Mouse (Mus musculus) cerebellum, adult 8-10 months (tissue): ENCODE measurements around the gene Prlh.
A peak's percentile ranks its signal among the peaks of the same experiment; 100 is the strongest.

ENCODE experiments used
- DNase-seq: peaks from one replicate; pipeline ENCODE4 v3.0.0; 2022

Prlh gene

DNA sequence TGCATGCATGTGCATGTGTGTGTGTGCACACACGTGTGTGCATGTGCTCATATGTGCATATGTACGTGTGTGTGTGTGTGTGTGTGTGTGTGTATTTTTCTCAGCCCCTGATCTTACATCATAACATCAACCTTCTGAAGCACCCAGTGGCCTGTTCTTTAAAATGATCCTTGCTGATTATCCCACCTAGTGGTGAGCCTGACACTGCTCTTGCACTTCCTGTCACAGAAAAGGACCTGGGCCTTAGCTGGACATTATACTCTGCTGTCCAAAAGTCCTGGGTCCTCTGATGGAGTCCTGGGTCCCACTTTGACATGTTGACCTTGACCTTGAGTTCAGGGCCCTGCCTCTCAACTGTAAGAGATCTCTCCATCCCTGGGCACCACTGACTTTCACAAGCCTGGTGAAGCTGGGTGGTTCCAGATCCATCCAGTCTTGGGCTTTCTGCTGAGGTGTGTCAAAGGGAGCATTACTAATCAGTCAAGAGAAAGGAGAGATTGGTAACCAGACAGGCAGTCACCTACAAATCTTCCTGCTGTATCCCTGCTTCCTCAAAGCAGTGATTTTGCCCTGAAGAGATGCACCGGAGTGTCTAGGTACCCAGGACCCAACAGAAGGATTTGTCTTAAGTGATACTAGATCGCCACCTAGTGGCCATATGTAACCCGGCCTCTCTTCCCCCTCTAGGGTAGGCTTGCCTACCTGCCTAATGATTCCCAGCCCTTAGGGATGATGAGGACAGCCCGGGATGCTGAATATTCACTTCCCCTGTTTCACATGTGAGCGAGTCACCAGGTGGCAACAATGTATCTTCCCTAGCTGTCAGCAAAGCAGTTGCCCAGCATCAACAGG lies 3.6 kb downstream of the Prlh start:
- peak; percentile 41 for DNase-seq

- DNase-seq = no peak
Measured at GRCm38 (mm10) chr1:90962526-90962925, 9.6 kb downstream of the Prlh start.

DNA sequence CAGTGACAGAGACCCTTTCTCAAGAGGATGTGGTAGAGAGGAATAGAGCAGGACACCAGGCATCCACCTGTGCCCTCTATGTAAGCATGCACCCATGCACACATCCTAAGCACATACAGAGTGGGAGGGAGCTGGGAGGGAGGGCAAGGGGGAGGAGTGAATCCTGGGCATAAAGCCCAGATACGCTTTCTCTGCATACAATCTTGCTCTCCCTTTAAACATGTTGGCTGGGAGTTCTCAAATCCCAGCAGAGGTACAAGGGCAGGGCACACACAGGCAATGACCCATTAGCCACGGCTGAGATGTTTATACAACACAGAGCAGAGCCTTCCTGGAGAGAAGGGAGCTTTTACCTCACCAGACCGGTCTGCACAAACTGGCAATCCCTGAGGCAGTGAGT lies 10.1 kb downstream of the Prlh start:
- no peak for DNase-seq

GRCm38 (mm10) chr1:90967583-90967982 lies 14.7 kb downstream of the Prlh start:
- no peak for DNase-seq

GRCm38 (mm10) chr1:90968649-90969048 lies 15.7 kb downstream of the Prlh start:
- DNase-seq = no peak

DNA sequence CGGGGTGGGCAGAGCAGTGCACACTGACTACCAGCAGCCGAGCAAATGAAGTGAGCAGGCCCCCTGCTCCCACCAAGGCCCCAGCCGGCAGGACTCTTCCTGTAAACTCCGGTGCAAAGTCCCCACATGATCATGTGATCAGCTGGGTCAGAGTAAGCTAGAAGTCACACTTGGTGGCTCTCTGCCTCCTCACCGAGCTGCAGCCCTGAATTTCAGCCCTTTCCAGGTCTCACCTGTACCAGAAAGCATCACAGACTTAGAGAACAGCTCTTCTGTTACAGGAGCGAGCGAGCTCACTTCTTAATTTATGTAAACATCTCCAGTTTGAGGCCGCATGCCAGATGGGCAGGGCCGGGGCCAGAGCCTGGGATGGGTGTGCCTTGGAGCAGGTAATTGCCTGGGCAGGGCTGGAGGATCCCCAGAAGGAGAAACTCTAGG lies 16.5 kb downstream of the Prlh start, which contains the start of gene Rab17:
Rab17 (minus strand) TSS at position 315 of the 438 bp plus-strand sequence.
- no peak for DNase-seq

- no peak for DNase-seq
Measured at GRCm38 (mm10) chr1:90969881-90970390, 17.0 kb downstream of the Prlh start.

- peak; percentile 88 for DNase-seq
Measured at GRCm38 (mm10) chr1:90972911-90973573, 20.1 kb downstream of the Prlh start.

DNA sequence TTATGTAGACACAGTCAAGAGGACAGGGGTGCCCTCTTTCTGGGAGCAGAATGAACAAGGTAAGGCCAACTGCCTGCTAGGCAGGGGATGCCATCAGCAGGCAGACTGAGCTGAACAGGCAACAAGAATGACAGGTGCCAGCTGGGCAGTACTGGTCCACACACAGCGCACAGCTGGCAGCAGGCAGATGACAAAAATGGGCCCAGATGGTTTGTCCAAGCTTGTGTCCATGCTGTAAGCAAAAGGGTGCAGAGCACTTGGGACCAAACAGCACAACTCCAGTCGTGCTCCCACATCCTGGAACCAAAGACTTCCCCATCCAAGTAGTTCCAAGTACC lies 20.6 kb downstream of the Prlh start:
- no peak for DNase-seq

GRCm38 (mm10) chr1:90974906-90975649 lies 22.2 kb downstream of the Prlh start:
- no peak for DNase-seq

- DNase-seq = no peak
Measured at GRCm38 (mm10) chr1:90975960-90976359, 23.1 kb downstream of the Prlh start.

DNA sequence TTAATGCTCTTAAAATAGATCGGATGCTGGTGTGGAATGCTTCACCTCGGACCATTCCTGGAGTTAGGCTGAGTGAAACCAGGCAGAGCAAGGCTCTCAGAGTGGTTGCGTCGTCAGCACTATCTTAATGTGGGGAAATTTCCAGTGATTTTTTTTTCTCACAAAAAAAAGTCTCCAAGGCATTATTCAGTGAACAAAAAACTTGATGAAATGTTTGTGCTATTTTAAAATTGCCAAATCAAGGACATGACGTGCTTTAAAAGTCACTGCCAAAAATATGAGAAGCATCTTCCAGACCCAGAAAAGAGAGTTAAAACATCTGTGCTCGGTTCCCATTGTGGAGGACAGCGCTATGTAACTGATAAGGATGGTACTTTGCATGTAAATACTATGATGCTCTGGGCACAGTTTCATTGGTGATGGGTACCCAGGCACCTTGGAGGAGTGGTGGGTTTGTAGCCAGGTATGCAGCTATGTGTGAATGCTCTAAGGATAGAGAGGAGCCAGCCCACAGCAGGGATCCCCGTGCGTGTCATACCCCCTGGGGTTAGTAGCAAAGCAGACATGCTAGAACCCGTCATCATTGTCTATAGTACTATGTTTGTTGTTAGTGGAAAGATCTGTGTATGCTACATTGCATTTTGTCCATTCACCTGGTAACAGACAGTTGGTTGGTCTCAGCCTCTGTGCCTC lies 27.9 kb downstream of the Prlh start:
- DNase-seq = no peak

DNA sequence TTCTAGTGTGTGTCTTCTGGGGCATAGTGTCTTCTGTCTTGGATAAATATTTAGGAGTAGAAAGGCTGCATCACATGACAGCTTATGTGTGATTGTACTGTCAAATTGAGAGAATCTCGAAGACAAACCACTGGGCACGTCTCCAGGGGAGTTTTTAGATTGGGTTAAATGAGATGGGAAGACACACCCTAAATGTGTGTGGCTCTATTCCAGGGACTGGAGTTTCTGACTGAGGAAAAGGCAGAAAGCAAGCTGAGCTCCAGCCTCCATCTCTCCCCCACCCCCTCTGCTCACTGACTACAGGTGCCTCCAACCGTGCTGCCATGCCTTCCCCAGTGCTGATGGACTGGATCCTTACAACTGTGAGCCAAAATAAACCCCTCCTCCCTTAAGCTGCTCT lies 28.4 kb downstream of the Prlh start:
- no peak for DNase-seq

DNA sequence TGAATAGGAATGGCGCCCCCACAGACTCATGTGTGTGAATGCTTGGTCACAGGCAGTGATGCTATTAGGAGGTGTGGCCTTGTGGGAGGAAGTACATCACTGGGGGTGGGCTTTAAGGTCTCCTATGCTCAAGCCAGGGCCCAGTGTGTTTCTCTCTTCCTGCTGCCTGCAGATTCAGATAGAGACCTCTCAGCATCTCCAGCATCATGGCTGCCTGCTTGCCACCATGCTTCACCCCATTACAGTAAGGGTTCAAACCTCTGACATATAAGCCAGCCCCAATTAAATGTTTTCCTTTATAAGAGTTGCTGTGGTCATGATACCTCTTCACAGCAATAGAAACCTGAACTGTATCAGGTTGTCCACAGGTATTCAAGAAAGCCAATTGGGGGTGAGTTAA lies 43.0 kb downstream of the Prlh start:
- no peak for DNase-seq

GRCm38 (mm10) chr1:90997136-90997535 lies 44.2 kb downstream of the Prlh start:
- DNase-seq = no peak

- DNase-seq = no peak
Measured at GRCm38 (mm10) chr1:90997641-90998040, 44.7 kb downstream of the Prlh start.

DNA sequence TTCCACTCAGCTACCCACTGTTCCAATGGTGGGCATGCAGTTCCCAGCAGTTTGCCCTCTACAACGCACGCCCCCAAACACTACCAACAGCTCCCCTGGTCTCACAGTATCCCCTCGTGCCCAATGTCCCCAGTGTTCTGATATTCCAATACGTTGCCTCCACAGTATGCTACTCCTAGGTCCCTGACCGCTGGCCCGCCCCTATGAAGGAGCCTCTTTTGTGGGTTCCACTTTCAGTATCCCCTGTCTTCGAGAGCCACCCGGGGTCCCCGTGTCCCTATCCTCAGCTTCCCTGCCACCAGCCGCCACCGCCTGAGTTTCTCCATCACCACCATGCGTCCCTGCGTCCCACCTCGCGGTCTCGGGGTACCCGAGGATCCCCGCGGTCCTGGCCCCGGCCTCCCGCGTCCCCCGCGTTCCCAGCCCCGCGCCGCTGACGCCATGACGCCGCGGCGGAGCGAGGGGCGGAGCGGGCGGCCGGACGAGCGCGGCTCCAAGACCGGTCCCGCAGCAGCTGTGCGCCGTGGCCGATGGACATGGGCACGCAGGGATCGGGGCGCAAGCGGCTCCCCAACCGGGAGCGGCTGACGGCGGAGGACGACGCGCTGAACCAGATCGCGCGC lies 45.5 kb downstream of the Prlh start, which contains the start of gene Lrrfip1:
Lrrfip1 (plus strand) TSS at position 470 of the 623 bp plus-strand sequence.
- DNase-seq = peak; percentile 24

- DNase-seq = no peak
Measured at GRCm38 (mm10) chr1:90998891-90999611, 46.1 kb downstream of the Prlh start.

DNA sequence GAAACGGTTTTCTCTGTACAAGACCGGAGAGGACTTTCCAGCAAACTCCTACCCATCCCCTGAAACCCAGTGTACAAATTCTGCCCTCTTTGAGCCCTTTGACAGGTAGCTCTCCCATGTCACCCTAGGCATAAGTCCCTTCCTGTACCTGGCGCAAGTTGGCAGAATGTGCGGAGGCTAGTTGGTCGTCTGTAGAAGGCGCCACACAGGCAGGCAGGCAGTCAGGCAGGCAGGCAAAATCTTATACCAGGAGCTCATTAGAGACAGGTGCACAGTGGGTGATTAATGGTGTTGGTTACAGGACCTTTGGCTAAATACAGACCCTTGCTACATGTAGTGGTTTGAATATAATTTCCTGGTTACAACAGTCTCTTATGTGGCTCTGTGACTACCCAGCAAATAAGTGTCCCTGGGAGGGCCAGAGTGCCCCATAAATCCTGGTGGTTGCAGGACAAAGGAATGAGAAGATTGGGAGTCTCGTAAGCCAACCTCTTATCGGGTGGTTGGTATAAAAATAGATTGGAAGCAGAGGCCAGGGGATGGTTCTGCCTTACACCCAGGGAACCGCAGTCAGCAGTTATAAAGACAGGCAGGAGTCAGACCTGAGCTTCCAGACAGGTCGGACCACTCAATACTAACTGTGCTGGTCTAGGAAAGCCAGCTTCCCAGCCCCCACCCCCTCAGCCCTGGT lies 47.1 kb downstream of the Prlh start:
- DNase-seq = no peak

DNA sequence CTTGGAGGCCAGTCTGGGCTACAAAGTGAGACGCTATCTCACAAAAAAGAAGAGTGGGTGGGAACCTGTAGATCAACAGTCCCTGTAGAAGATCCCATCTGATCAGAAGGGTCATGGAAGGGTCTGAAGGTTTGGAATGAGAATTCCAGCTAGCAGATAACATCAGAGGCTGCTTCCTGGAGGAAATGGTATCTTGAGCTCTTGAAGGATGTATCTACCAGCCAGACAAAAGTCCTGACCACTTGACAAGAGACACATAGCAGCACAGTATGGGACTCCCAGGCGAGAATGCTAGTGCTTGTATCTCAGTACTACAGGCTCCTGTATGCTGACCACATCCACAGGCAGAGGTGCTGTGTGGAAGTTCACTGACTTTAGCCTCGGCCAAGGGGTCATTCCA lies 48.2 kb downstream of the Prlh start:
- no peak for DNase-seq
